Mouse (Mus musculus) cerebellum, adult 2 months (tissue): Measurements from ENCODE around the gene Stard13. TPM values are rescaled to one million over a fixed set of nuclear protein-coding genes. Genes with fewer than 3 reads are reported as not detected.

Source experiments
- DNase-seq, 2 experiments: peaks; one replicate each; pipeline ENCODE4 v3.0.0; 2021
- H3K27ac ChIP-seq: fragments of 200-500 bp; 2 replicates; pipeline ENCODE4 v1.5.1; 2012; ENCODE audit warnings: low read length, control low read depth, inconsistent platforms; ENCODE audit not compliant: insufficient read depth
- H3K27me3 ChIP-seq: fragments of 200-500 bp; 2 replicates; pipeline ENCODE4 v1.6.1; 2012; ENCODE audit warnings: inconsistent platforms, mild to moderate bottlenecking, low read length, moderate library complexity; ENCODE audit not compliant: control insufficient read depth, insufficient read depth
- H3K4me1 ChIP-seq: fragments of 200-500 bp; 2 replicates; pipeline ENCODE4 v1.6.1; 2011; ENCODE audit warnings: low read length; ENCODE audit not compliant: control insufficient read depth, insufficient read depth
- H3K4me3 ChIP-seq: fragments of 200-500 bp; replicated peaks from 2 replicates; pipeline ENCODE3; 2011; ENCODE audit warnings: mild to moderate bottlenecking, low read depth, low read length, control low read depth; ENCODE audit not compliant: insufficient read depth
- CTCF ChIP-seq: fragments of 200-500 bp; IDR thresholded peaks from 2 replicates; pipeline ENCODE4 v1.5.1; 2011; ENCODE audit warnings: low read depth, mild to moderate bottlenecking, control low read depth, low read length, moderate library complexity, borderline replicate concordance; ENCODE audit not compliant: insufficient read depth
- POLR2A ChIP-seq: fragments of 200-500 bp; IDR thresholded peaks from 2 replicates; pipeline ENCODE4 v1.6.1; 2011; ENCODE audit warnings: low read length, control low read depth, borderline replicate concordance; ENCODE audit not compliant: insufficient read depth
- WGBS: fragments of 180-500 bp; shearing (Covaris S2); methylation state at CpG from one replicate; pipeline ENCODE4 v1.1.7; 2018; 5-methylcytosine and 5-hydroxymethylcytosine counted together
- polyA plus RNA-seq: library from polyadenylated mRNA; depleted of rRNA; stranded (reverse); fragments of >200 nt; gene quantifications from 2 replicates; pipeline ENCODE4 v1.2.3, GENCODE M21; 2012

Stard13 gene
- polyA plus RNA-seq, 1 experiment, result 9.8 TPM

- Histone ChIP-seq H3K4me3 (no peak overlapping the region), H3K4me1 (peaks cover 6% of the 10 kb centered on the region), H3K27ac (no peak overlapping the region), H3K27me3 (no peaks in the 10 kb centered on the region)
- 43% methylated on average over 1 of the region's 1 CpGs for WGBS
- TF ChIP-seq POLR2A (no peak), CTCF (no peak)
- DNase-seq, result no peak
Observed at GRCm38 (mm10) chr5:151022939-151023338, 210.7 kb downstream of the Stard13 start.

- no peak for DNase-seq
- TF ChIP-seq CTCF (no peak), POLR2A (no peak)
- Histone ChIP-seq H3K27ac (no peak overlapping the region), H3K27me3 (no peaks in the 10 kb centered on the region), H3K4me1 (peaks cover 3% of the 10 kb centered on the region), H3K4me3 (no peak overlapping the region)
- WGBS, result 92% methylated on average over 7 of the region's 7 CpGs
Observed at GRCm38 (mm10) chr5:151022026-151022425, 211.6 kb downstream of the Stard13 start.

- H3K27ac ChIP-seq, result no peak overlapping the region
- H3K4me1 ChIP-seq, result peaks cover 3% of the 10 kb centered on the region
- 84% methylated on average over 14 of the region's 14 CpGs for WGBS
- no peak overlapping the region for H3K4me3 ChIP-seq
- no peaks in the 10 kb centered on the region for H3K27me3 ChIP-seq
- TF ChIP-seq POLR2A, result no peak
- TF ChIP-seq CTCF, result no peak
- DNase-seq, result no peak
Observed at GRCm38 (mm10) chr5:151020831-151021230, 212.8 kb downstream of the Stard13 start.

GRCm38 (mm10) chr5:151020031-151020820 is 213.4 kb downstream of the Stard13 start:
- peaks cover 3% of the 10 kb centered on the region for H3K4me1 ChIP-seq
- no peaks in the 10 kb centered on the region for H3K27me3 ChIP-seq
- no peak overlapping the region for H3K27ac ChIP-seq
- no peak for DNase-seq
- TF ChIP-seq CTCF (no peak), POLR2A (no peak)
- WGBS, result 82% methylated on average over 13 of the region's 13 CpGs
- no peak overlapping the region for H3K4me3 ChIP-seq

- Histone ChIP-seq H3K27me3 (no peaks in the 10 kb centered on the region), H3K27ac (no peak overlapping the region), H3K4me3 (no peak overlapping the region), H3K4me1 (peaks cover 3% of the 10 kb centered on the region)
- WGBS, result 89% methylated on average over 5 of the region's 5 CpGs
- no peak for DNase-seq
- TF ChIP-seq POLR2A (no peak), CTCF (no peak)
Observed at GRCm38 (mm10) chr5:151018959-151019358, 214.7 kb downstream of the Stard13 start.

GRCm38 (mm10) chr5:151018450-151018849 is 215.2 kb downstream of the Stard13 start:
- WGBS, result 83% methylated on average over 5 of the region's 5 CpGs
- Histone ChIP-seq H3K4me1 (peaks cover 3% of the 10 kb centered on the region), H3K27ac (no peak overlapping the region), H3K4me3 (no peak overlapping the region), H3K27me3 (no peaks in the 10 kb centered on the region)
- no peak for DNase-seq
- TF ChIP-seq POLR2A, result no peak
- no peak for TF ChIP-seq CTCF

- Histone ChIP-seq H3K27ac (no peak overlapping the region), H3K4me3 (no peak overlapping the region), H3K4me1 (no peaks in the 10 kb centered on the region), H3K27me3 (no peaks in the 10 kb centered on the region)
- TF ChIP-seq POLR2A (no peak), CTCF (no peak)
- no peak for DNase-seq
- 79% methylated on average over 1 of the region's 1 CpGs for WGBS
Observed at GRCm38 (mm10) chr5:151004216-151004755, 229.3 kb downstream of the Stard13 start.

GRCm38 (mm10) chr5:151002051-151002450 is 231.6 kb downstream of the Stard13 start:
- WGBS, result 95% methylated on average over 4 of the region's 4 CpGs
- no peak for DNase-seq
- TF ChIP-seq CTCF, result no peak
- TF ChIP-seq POLR2A, result no peak
- no peak overlapping the region for H3K27ac ChIP-seq
- H3K4me3 ChIP-seq, result no peak overlapping the region
- H3K4me1 ChIP-seq, result no peaks in the 10 kb centered on the region
- no peaks in the 10 kb centered on the region for H3K27me3 ChIP-seq

- Histone ChIP-seq H3K27me3 (no peaks in the 10 kb centered on the region), H3K27ac (no peak overlapping the region), H3K4me1 (no peaks in the 10 kb centered on the region), H3K4me3 (no peak overlapping the region)
- no peak for DNase-seq
- WGBS, result 97% methylated on average over 7 of the region's 7 CpGs
- TF ChIP-seq POLR2A (no peak), CTCF (no peak)
Observed at GRCm38 (mm10) chr5:151001111-151001510, 232.5 kb downstream of the Stard13 start.
